Mouse (Mus musculus): ENCODE results near the gene Rptor. TPM values are rescaled to one million over a fixed set of nuclear protein-coding genes. Genes with fewer than 3 reads are reported as not detected.
A peak's percentile ranks its signal among the peaks of the same experiment; 100 is the strongest.
"Not testable (repeated sequence)": the region's sequence is repeated elsewhere in the genome, so short reads cannot be mapped to it uniquely, and the experiment has no call there.

Gene Rptor
- polyA plus RNA-seq, 1 experiment from 2014 or later: 4.9 TPM

- peak; percentile 60 for ATAC-seq (ENCODE audit: low read depth)
- 52% methylated on average over 6 of the region's 6 CpGs for WGBS (ENCODE audit: insufficient replicate concordance)
Observed at GRCm38 (mm10) chr11:119657534-119657933, 54.8 kb downstream of the Rptor start.

GRCm38 (mm10) chr11:119659296-119659695, 56.6 kb downstream of the Rptor start:
- Histone ChIP-seq H3K27me3 (no peaks in the 10 kb centered on the region), H3K9me3 (replicated peaks) (no peaks in the 10 kb centered on the region), H3K9ac (no peak overlapping the region), H3K4me2 (no peak overlapping the region), H3K4me3 (replicated peaks) (no peak overlapping the region), H3K4me1 (replicated peaks) (peaks cover 73% of the 10 kb centered on the region), H3K36me3 (0 out of 2 replicates have a peak, but pooled peaks cover 4% of the 10 kb centered on the region), H3K27ac (no peak overlapping the region)
- ATAC-seq (ENCODE audit: low read depth) (no peak), DNase-seq (no peak)
- 60% methylated on average over 3 of the region's 3 CpGs for WGBS (ENCODE audit: insufficient replicate concordance)

More at GRCm38 (mm10) chr11:119657534-119657933, 54.8 kb downstream of the Rptor start:
- DNase-seq: no peak
- Histone ChIP-seq H3K27me3 (no peaks in the 10 kb centered on the region), H3K4me1 (replicated peaks) (peaks cover 62% of the 10 kb centered on the region), H3K9ac (no peak overlapping the region), H3K27ac (no peak overlapping the region), H3K36me3 (0 out of 2 replicates have a peak, but pooled peaks cover 4% of the 10 kb centered on the region), H3K4me2 (peak overlapping the region; percentile 31), H3K9me3 (replicated peaks) (no peaks in the 10 kb centered on the region), H3K4me3 (replicated peaks) (no peak overlapping the region)

DNA sequence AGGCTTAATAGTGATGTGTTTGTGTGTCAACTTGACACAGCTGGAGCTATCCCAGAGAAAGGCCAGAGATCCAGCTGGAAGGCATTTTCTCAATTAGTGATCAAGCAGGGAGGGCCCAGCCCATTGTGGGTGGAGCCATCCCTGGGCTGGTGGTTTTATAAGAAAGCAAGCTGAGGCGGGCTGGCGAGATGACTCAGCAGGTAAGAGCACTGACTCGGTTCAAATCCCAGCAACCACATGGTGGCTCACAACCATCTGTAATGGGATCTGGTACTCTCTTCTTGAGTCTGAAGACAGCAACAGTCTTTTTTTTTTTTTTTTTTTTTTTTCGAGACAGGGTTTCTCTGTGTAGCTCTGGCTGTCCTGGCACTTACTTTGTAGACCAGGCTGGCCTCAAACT, 58.8 kb downstream of the Rptor start:
- H3K36me3 ChIP-seq; H3K27me3 ChIP-seq; H3K27ac ChIP-seq; H3K9ac ChIP-seq; H3K4me3 ChIP-seq (replicated peaks); H3K9me3 ChIP-seq (replicated peaks): not testable (repeated sequence)
- peak; percentile 83 for ATAC-seq (ENCODE audit: low read depth)
- Histone ChIP-seq H3K4me1 (replicated peaks) (peaks cover 69% of the 10 kb centered on the region), H3K4me2 (0 out of 2 replicates have a peak overlapping the region, but pooled peaks have one; percentile 0)
- DNase-seq: peak; percentile 80
- WGBS (ENCODE audit: insufficient replicate concordance): 21% methylated on average over 4 of the region's 4 CpGs

GRCm38 (mm10) chr11:119663876-119664275, 61.2 kb downstream of the Rptor start:
- Histone ChIP-seq H3K4me2 (no peak overlapping the region), H3K4me3 (replicated peaks) (no peak overlapping the region), H3K27ac (no peak overlapping the region), H3K9me3 (replicated peaks) (no peaks in the 10 kb centered on the region), H3K4me1 (replicated peaks) (peaks cover 56% of the 10 kb centered on the region), H3K27me3 (no peaks in the 10 kb centered on the region), H3K9ac (no peak overlapping the region), H3K36me3 (no peaks in the 10 kb centered on the region)
- no peak for ATAC-seq (ENCODE audit: low read depth)
- DNase-seq: no peak
- WGBS (ENCODE audit: insufficient replicate concordance): 90% methylated on average over 2 of the region's 2 CpGs

GRCm38 (mm10) chr11:119664678-119665307, 62.1 kb downstream of the Rptor start:
- DNase-seq (no peak), ATAC-seq (ENCODE audit: low read depth) (no peak)
- Histone ChIP-seq H3K4me1 (replicated peaks) (peaks cover 56% of the 10 kb centered on the region), H3K27me3 (no peaks in the 10 kb centered on the region), H3K9me3 (replicated peaks) (no peaks in the 10 kb centered on the region), H3K9ac (no peak overlapping the region), H3K4me3 (replicated peaks) (no peak overlapping the region), H3K4me2 (no peak overlapping the region), H3K36me3 (no peaks in the 10 kb centered on the region), H3K27ac (no peak overlapping the region)
- 83% methylated on average over 10 of the region's 10 CpGs for WGBS (ENCODE audit: insufficient replicate concordance)

- DNase-seq (no peak), ATAC-seq (ENCODE audit: low read depth) (no peak)
- no peak overlapping the region for H3K4me2 ChIP-seq
- H3K4me1 ChIP-seq (replicated peaks): peaks cover 58% of the 10 kb centered on the region
- WGBS (ENCODE audit: insufficient replicate concordance): 71% methylated on average over 5 of the region's 5 CpGs
- no peaks in the 10 kb centered on the region for H3K9me3 ChIP-seq (replicated peaks)
- no peak overlapping the region for H3K27ac ChIP-seq
- H3K9ac ChIP-seq: no peak overlapping the region
- H3K27me3 ChIP-seq: no peaks in the 10 kb centered on the region
- H3K36me3 ChIP-seq: no peaks in the 10 kb centered on the region
- H3K4me3 ChIP-seq (replicated peaks): no peak overlapping the region
Observed at GRCm38 (mm10) chr11:119665308-119665702, 62.6 kb downstream of the Rptor start.

GRCm38 (mm10) chr11:119666567-119667108, 63.9 kb downstream of the Rptor start:
- DNase-seq (no peak), ATAC-seq (ENCODE audit: low read depth) (no peak)
- Histone ChIP-seq H3K9ac (no peak overlapping the region), H3K9me3 (replicated peaks) (no peaks in the 10 kb centered on the region), H3K4me1 (replicated peaks) (peaks cover 60% of the 10 kb centered on the region), H3K27me3 (no peaks in the 10 kb centered on the region), H3K4me3 (replicated peaks) (no peak overlapping the region), H3K36me3 (no peaks in the 10 kb centered on the region), H3K4me2 (no peak overlapping the region), H3K27ac (no peak overlapping the region)
- 50% methylated on average over 2 of the region's 2 CpGs for WGBS (ENCODE audit: insufficient replicate concordance)

DNA sequence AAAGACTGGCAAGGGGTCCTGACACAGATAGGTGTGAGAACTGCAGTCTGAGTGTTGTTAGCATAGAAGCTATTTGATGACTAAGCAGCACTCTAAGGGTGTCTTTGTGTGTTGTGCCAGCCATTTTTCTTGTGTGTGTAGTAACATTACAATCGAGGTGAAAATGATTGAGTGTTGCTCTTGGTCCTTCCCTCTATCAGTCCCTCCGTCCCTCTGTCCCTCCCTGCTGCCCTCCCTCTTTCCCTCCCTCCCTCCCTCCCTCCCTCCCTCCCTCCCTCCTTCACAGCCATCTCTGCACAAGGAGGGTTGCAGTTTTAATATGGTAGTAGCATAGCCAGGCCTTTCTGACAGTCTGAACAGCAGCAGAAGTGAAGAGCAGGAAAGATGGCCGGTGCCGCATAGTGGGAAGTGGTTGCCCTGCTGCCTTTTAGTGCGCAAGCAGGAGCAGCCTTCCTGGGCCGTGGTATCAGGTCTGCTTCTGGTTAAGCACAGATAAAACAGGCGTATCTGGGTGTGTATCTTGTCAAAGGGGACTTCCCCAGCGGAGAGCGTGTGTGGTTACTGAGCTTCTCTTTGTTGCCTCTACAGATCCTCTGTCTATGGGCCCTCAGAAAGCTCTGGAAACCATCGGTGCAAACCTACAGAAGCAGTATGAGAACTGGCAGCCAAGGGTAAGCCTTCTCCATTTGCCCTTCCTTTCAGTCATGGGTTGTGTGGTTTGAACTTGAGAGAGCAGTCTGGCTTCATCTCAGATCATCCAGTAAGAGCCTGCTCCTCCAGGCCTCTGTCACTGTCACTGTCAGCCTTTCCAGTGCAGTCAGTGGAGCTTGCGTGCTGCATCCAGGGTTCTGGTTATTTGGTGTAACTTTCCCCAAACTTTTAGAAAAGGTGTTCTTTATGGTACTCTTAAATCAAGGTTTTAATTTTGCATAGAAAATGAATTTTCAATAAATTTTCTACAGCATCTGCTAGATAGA, 68.3 kb downstream of the Rptor start:
- Histone ChIP-seq H3K4me2 (peak overlapping the region; percentile 67), H3K27me3 (no peaks in the 10 kb centered on the region), H3K9me3 (replicated peaks) (no peaks in the 10 kb centered on the region), H3K4me1 (replicated peaks) (peaks cover 74% of the 10 kb centered on the region), H3K4me3 (replicated peaks) (peak overlapping the region; percentile 57), H3K9ac (peak overlapping the region; percentile 70), H3K27ac (peak overlapping the region; percentile 89), H3K36me3 (0 out of 2 replicates have a peak, but pooled peaks cover 9% of the 10 kb centered on the region)
- 11% methylated on average over 11 of the region's 11 CpGs for WGBS (ENCODE audit: insufficient replicate concordance)
- ATAC-seq (ENCODE audit: low read depth): peak; percentile 96
- peak; percentile 69 for DNase-seq

DNA sequence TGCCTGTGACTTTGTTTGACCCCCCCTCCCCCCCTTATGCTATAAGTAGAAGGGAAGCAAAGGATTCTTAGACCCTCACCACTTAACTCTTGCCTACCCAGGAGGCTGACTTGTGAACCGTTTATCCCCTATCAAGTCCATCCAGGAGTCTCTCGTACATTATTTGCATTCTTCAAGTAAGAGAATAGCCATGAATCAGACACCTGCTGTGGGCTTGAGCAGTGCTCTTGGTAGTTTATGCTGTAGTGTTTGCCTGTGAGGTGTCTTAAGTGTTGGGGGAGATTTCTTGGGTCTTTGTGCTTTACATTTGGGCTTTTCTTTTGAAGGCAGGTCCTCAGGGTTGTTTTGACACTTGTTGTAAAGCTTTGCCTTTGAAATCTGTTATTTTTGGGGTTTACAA, 69.3 kb downstream of the Rptor start:
- no peak for DNase-seq
- WGBS (ENCODE audit: insufficient replicate concordance): 69% methylated on average over 2 of the region's 2 CpGs
- ATAC-seq (ENCODE audit: low read depth): no peak
- H3K27me3 ChIP-seq: no peaks in the 10 kb centered on the region
- peak overlapping the region; percentile 67 for H3K4me2 ChIP-seq
- no peaks in the 10 kb centered on the region for H3K9me3 ChIP-seq (replicated peaks)
- H3K4me3 ChIP-seq (replicated peaks): peak overlapping the region; percentile 57
- H3K4me1 ChIP-seq (replicated peaks): peaks cover 77% of the 10 kb centered on the region
- H3K27ac ChIP-seq: peak overlapping the region; percentile 89; the same call in 1 of the 2 replicates
- 0 out of 2 replicates have a peak, but pooled peaks cover 9% of the 10 kb centered on the region for H3K36me3 ChIP-seq
- peak overlapping the region; percentile 70 for H3K9ac ChIP-seq

GRCm38 (mm10) chr11:119672775-119673174, 70.1 kb downstream of the Rptor start:
- peak overlapping the region; percentile 57; the same call in 1 of the 2 replicates for H3K4me3 ChIP-seq (replicated peaks)
- 57% methylated on average over 4 of the region's 4 CpGs for WGBS (ENCODE audit: insufficient replicate concordance)

DNA sequence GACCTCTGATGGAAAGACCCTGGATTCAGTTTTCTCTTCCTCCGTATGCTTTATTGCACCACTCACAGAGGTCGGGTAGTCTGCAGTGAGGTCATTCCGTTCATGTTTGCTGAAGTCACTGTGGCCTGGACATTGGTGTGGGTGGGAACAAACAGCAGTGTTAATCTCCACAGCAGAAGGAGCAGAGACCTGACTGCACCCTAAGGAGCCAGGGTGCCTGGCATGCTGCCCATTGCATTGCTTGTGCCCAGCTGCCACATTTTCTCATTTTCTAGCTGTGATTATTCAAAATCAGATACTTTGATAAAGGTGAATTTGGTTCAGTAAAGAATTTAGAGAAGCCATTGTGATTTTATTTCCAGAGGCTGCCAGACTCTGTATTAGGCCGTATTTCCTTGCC, 72.1 kb downstream of the Rptor start:
- ATAC-seq (ENCODE audit: low read depth) (no peak), DNase-seq (no peak)
- H3K27ac ChIP-seq: no peak overlapping the region
- H3K4me1 ChIP-seq (replicated peaks): peaks cover 81% of the 10 kb centered on the region
- H3K27me3 ChIP-seq: no peaks in the 10 kb centered on the region
- H3K9ac ChIP-seq: no peak overlapping the region
- H3K36me3 ChIP-seq: 0 out of 2 replicates have a peak, but pooled peaks cover 9% of the 10 kb centered on the region
- no peak overlapping the region for H3K4me2 ChIP-seq
- H3K4me3 ChIP-seq (replicated peaks): no peak overlapping the region
- no peaks in the 10 kb centered on the region for H3K9me3 ChIP-seq (replicated peaks)
- WGBS (ENCODE audit: insufficient replicate concordance): 72% methylated on average over 4 of the region's 4 CpGs

More at GRCm38 (mm10) chr11:119672775-119673174, 70.1 kb downstream of the Rptor start:
- Histone ChIP-seq H3K9ac (peak overlapping the region; percentile 19; the same call in 1 of the 2 replicates), H3K27me3 (no peaks in the 10 kb centered on the region), H3K4me1 (replicated peaks) (peaks cover 84% of the 10 kb centered on the region), H3K27ac (0 out of 2 replicates have a peak overlapping the region, but pooled peaks have one; percentile 12), H3K9me3 (replicated peaks) (no peaks in the 10 kb centered on the region), H3K4me2 (peak overlapping the region; percentile 67), H3K36me3 (0 out of 2 replicates have a peak, but pooled peaks cover 9% of the 10 kb centered on the region)
- no peak for DNase-seq
- no peak for ATAC-seq (ENCODE audit: low read depth)

All from liver, embryonic 13.5 days (tissue).